Comparison of ENCODE assay signal across 12 mouse cellular contexts in genomic region chr13:32794619-32795018, GRCm38 (mm10). TPM values are rescaled to one million over a fixed set of nuclear protein-coding genes. Genes with fewer than 3 reads are reported as not detected.
DNase-seq lines count a peak whose midpoint lies in the region; ATAC-seq and TF ChIP-seq lines count a peak whose summit lies in the region.
"Had no signal": no experiment of that assay in that cellular context is flagged by ENCODE, and none has a peak within 500 bp of the region (broad histone marks: within the 10 kb centered on the region; RNA-seq: fewer than 3 reads in every experiment).

No protein-coding gene starts in this region.

- H3K4me3 ChIP-seq in kidney, adult 2 months (ENCODE audit: insufficient read depth, low read depth, low read length), result no peak overlapping the region
- H3K4me3 ChIP-seq in kidney, embryonic 16.5 days (ENCODE audit: low read length), result no peak overlapping the region
- H3K4me3 ChIP-seq: forebrain, embryonic 12.5 days; left cerebral cortex, adult 2 months had no signal

- no peak for TF ChIP-seq POLR2A in kidney, adult 2 months (IDR thresholded peaks at IDR 0.05; ENCODE audit: low read depth, low read length)

- no peaks in the 10 kb centered on the region; the same call in 1 of the 2 replicates for H3K4me1 ChIP-seq in kidney, adult 2 months (ENCODE audit: control insufficient read depth, insufficient read depth, low read length)
- H3K4me1 ChIP-seq in kidney, embryonic 16.5 days (ENCODE audit: insufficient read depth, low read length), result no peaks in the 10 kb centered on the region
- H3K4me1 ChIP-seq: forebrain, embryonic 12.5 days had no signal

- no peak for ATAC-seq in kidney, embryonic 16.5 days (ENCODE audit: low FRiP score, low TSS enrichment)

- 0 out of 2 replicates have a peak, but pooled peaks have one; percentile 7 for TF ChIP-seq CTCF in kidney, adult 2 months (conservative IDR thresholded peaks at IDR 0.05; ENCODE audit: insufficient read depth, insufficient read length, low read depth, low read length)

- 19% methylated on average over 2 of the region's 2 CpGs for WGBS in kidney, adult 2 months
- 76% methylated on average over 2 of the region's 2 CpGs for WGBS in kidney, embryonic 16.5 days

- DNase-seq in cerebellum, adult 11-12 months, result peak; percentile 8
- DNase-seq in cerebellum, adult 8-10 months, result no peak
- DNase-seq in kidney, adult 2 months, result peak; percentile 95
- peak; percentile 77 to 83 for DNase-seq in heart, adult 9 months (ENCODE audit: low spot score in 2 of 2)
- peak; percentile 12 to 39 for DNase-seq in kidney, postnatal 4 days
- no peak for DNase-seq in lung, postnatal 4 days
- no peak for DNase-seq in lung, postnatal 25 days (ENCODE audit: low spot score)
- DNase-seq: lung, embryonic 14.5 days; thymus, adult 18-20 months had no signal

- no peaks in the 10 kb centered on the region for H3K9me3 ChIP-seq in kidney, embryonic 16.5 days (ENCODE audit: low read length)
- H3K9me3 ChIP-seq: forebrain, embryonic 12.5 days had no signal

- H3K36me3 ChIP-seq in kidney, adult 2 months (ENCODE audit: control insufficient read depth, insufficient read depth, low read length), result no peaks in the 10 kb centered on the region
- H3K36me3 ChIP-seq in kidney, embryonic 16.5 days (ENCODE audit: insufficient read depth, low read length), result no peaks in the 10 kb centered on the region
- H3K36me3 ChIP-seq: forebrain, embryonic 12.5 days had no signal

- H3K27ac ChIP-seq in kidney, adult 2 months (ENCODE audit: insufficient read depth, low read depth, low read length), result peak overlapping the region; percentile 96
- no peak overlapping the region for H3K27ac ChIP-seq in kidney, embryonic 16.5 days (ENCODE audit: low read length)
- H3K27ac ChIP-seq: forebrain, embryonic 12.5 days; left cerebral cortex, adult 2 months had no signal

- H3K27me3 ChIP-seq in kidney, adult 2 months (replicated peaks; ENCODE audit: control insufficient read depth, insufficient read depth, low read length), result no peaks in the 10 kb centered on the region
- no peaks in the 10 kb centered on the region for H3K27me3 ChIP-seq in kidney, embryonic 16.5 days (ENCODE audit: insufficient read depth, low read length)
- H3K27me3 ChIP-seq: forebrain, embryonic 12.5 days had no signal

- H3K9ac ChIP-seq in kidney, embryonic 16.5 days (replicated peaks; ENCODE audit: low read length), result no peak overlapping the region
- H3K9ac ChIP-seq: forebrain, embryonic 12.5 days; lung, embryonic 14.5 days had no signal

- H3K4me2 ChIP-seq in kidney, embryonic 16.5 days (replicated peaks; ENCODE audit: low read depth, low read length), result no peak overlapping the region
- H3K4me2 ChIP-seq: forebrain, embryonic 12.5 days; lung, embryonic 14.5 days had no signal

RNA-seq across cellular contexts. Expression of gene Wrnip1, which starts 7.2 kb away (rescaled TPM):
- polyA plus RNA-seq in kidney, adult 2 months (2012; rRNA removed), result 25.5 and 27.6 TPM in 2 replicates
- polyA plus RNA-seq in kidney, embryonic 16.5 days (2015; fragmentation: Nextera tagmentation; extraction: Ambion mirVana), result 19.7 and 21.1 TPM in 2 replicates

RNA-seq across cellular contexts. Expression of gene D930007J09Rik, which starts 8.0 kb away (rescaled TPM):
- not detected in 2 replicates for polyA plus RNA-seq in kidney, adult 2 months (2012; rRNA removed)
- polyA plus RNA-seq in kidney, embryonic 16.5 days (2015; fragmentation: Nextera tagmentation; extraction: Ambion mirVana), result not detected in 2 replicates
- polyA plus RNA-seq: forebrain, embryonic 12.5 days; lung, embryonic 14.5 days had no signal

RNA-seq across cellular contexts. Expression of gene Mylk4, which starts 10.9 kb away (rescaled TPM):
- polyA plus RNA-seq in kidney, adult 2 months (2012; rRNA removed), result 0.12 and 0.66 TPM in 2 replicates
- polyA plus RNA-seq in kidney, embryonic 16.5 days (2015; fragmentation: Nextera tagmentation; extraction: Ambion mirVana), result 0.21 and 0.34 TPM in 2 replicates
- polyA plus RNA-seq: lung, embryonic 14.5 days had no signal

RNA-seq across cellular contexts. Expression of gene Serpinb1a, which starts 56.4 kb away (rescaled TPM):
- polyA plus RNA-seq in kidney, adult 2 months (2012; rRNA removed), result 6.9 and 7.7 TPM in 2 replicates
- 10.3 and 12.1 TPM in 2 replicates for polyA plus RNA-seq in kidney, embryonic 16.5 days (2015; fragmentation: Nextera tagmentation; extraction: Ambion mirVana)

Comparison
In these comparisons a context has a peak if more than half of its experiments do, and no peak if none do; other contexts are left out.
1. DNase-seq: peak in cerebellum, adult 11-12 months (single experiment), kidney, adult 2 months (single experiment), heart, adult 9 months (2 of 2) and kidney, postnatal 4 days (2 of 2); none in cerebellum, adult 8-10 months (single experiment), lung, postnatal 4 days (0 of 2) and lung, postnatal 25 days (single experiment).